Mouse (Mus musculus) gastrocnemius, postnatal 4 days (tissue): ENCODE results near the gene Mbtd1. TPM values are rescaled to one million over a fixed set of nuclear protein-coding genes. Genes with fewer than 3 reads are reported as not detected.

Source experiments
- DNase-seq, 2 experiments: peaks; one replicate each; pipeline ENCODE4 v3.0.0; 2021 to 2022; ENCODE audit warnings: low spot score in 2 of 2, mixed read lengths in 2 of 2
- total RNA-seq, 2 experiments: library from RNA; stranded (reverse); gene quantifications; 2 replicates each; pipeline ENCODE4 v1.2.3; 2021

Gene Mbtd1
- total RNA-seq, 2 experiments from 2014 or later, result 37.4 to 37.8 TPM

GRCm38 (mm10) chr11:93986298-93986697 lies 100.6 kb downstream of the Mbtd1 start:
- DNase-seq, result no peak

GRCm38 (mm10) chr11:93987026-93987425 lies 101.4 kb downstream of the Mbtd1 start:
- no peak for DNase-seq

- no peak for DNase-seq
These were observed 102.1 kb downstream of the Mbtd1 start for GRCm38 (mm10) chr11:93987625-93988327.

GRCm38 (mm10) chr11:93988328-93989062 lies 102.8 kb downstream of the Mbtd1 start:
- DNase-seq, result no peak

- no peak for DNase-seq
These were observed 108.9 kb downstream of the Mbtd1 start for GRCm38 (mm10) chr11:93994531-93994930.

- DNase-seq, result peak; percentile 26 to 74
These were observed 109.6 kb downstream of the Mbtd1 start for GRCm38 (mm10) chr11:93995111-93995719.

- peak; percentile 93 to 95 for DNase-seq
These were observed 110.2 kb downstream of the Mbtd1 start, which contains the start of gene Spag9 for GRCm38 (mm10) chr11:93995720-93996305. TSS of gene Spag9 (plus strand) at chr11:93996091.

Other genes with a start within 250 kb of the Mbtd1 start
- 10 to 100 TPM; 12.3 to 16.0 TPM for gene Utp18, start 86 bp upstream of the Mbtd1 start, total RNA-seq
- 100 to 1,000 TPM; 580 to 658 TPM for gene Nme2, start 70.4 kb downstream of the Mbtd1 start, total RNA-seq
- 10 to 100 TPM; 39.1 to 42.8 TPM for gene Gm20390, start 82.4 kb downstream of the Mbtd1 start, total RNA-seq
- 10 to 100 TPM; 27.7 to 28.5 TPM for gene Nme1, start 82.7 kb downstream of the Mbtd1 start, total RNA-seq
- gene Spag9, start 110.2 kb downstream of the Mbtd1 start, total RNA-seq, result 100 to 1,000 TPM; 132 to 149 TPM